Mouse (Mus musculus) kidney, adult 2 months (tissue): ENCODE data around the gene Wwc2.

Source experiments
- CTCF ChIP-seq: fragments of 200-500 bp; conservative IDR thresholded peaks from 2 replicates; pipeline ENCODE4 v1.5.1; 2011; ENCODE audit warnings: low read depth, mild to moderate bottlenecking, control low read depth, low read length, moderate library complexity, mixed read lengths; ENCODE audit not compliant: insufficient read depth, insufficient read length
- POLR2A ChIP-seq: fragments of 200-500 bp; IDR thresholded peaks from one replicate; pipeline ENCODE4 v1.6.1; 2011; ENCODE audit warnings: low read depth, low read length, control low read depth

GRCm38 (mm10) chr8:47810666-47811015, 180.1 kb downstream of the Wwc2 start:
- no peak for TF ChIP-seq POLR2A
- no peak for TF ChIP-seq CTCF
